Mouse (Mus musculus) testis, postnatal 10 days (tissue): ENCODE measurements at regions not wholly inside any gene's neighbourhood (a gene's known extent, or its start where the extent isn't known, plus 50 kb on each side); places are given as distances from the start of the nearest gene placed in this dataset.
"Not testable (repeated sequence)": the region's sequence is repeated elsewhere in the genome, so short reads cannot be mapped to it uniquely, and the experiment has no call there.

Experiments
- DNase-seq: peaks from one replicate; pipeline ENCODE4 v3.0.0; 2021; ENCODE audit warnings: low spot score

DNA sequence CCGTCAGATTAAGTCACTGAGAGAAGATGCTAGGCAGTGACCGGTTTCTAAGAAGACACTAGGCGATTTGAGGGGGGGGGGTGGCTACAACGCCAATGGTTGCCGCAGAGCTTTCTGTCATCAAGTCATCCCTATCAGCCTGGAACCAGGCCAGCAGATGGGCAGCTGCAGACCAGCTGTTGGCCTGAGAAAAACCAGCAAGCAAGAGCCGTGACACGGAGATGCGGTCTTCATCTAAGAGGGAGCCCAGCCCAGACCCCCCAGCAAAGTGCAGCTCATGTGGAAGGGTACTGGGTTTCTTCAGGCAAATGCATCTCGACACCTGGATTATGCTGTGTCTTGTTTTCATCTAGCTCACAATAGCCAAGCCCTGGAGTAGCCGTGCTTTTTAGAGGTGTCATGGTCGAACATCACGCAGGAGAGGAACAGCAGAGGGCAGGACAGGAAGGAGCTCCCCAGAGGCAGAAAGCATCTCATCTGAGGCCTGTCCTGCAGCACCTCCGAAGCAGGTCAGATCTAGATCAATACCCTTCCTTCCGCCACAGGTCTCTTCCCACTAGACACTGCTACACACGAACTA is 76.3 kb downstream of the Cpn2 start:
- no peak for DNase-seq

DNA sequence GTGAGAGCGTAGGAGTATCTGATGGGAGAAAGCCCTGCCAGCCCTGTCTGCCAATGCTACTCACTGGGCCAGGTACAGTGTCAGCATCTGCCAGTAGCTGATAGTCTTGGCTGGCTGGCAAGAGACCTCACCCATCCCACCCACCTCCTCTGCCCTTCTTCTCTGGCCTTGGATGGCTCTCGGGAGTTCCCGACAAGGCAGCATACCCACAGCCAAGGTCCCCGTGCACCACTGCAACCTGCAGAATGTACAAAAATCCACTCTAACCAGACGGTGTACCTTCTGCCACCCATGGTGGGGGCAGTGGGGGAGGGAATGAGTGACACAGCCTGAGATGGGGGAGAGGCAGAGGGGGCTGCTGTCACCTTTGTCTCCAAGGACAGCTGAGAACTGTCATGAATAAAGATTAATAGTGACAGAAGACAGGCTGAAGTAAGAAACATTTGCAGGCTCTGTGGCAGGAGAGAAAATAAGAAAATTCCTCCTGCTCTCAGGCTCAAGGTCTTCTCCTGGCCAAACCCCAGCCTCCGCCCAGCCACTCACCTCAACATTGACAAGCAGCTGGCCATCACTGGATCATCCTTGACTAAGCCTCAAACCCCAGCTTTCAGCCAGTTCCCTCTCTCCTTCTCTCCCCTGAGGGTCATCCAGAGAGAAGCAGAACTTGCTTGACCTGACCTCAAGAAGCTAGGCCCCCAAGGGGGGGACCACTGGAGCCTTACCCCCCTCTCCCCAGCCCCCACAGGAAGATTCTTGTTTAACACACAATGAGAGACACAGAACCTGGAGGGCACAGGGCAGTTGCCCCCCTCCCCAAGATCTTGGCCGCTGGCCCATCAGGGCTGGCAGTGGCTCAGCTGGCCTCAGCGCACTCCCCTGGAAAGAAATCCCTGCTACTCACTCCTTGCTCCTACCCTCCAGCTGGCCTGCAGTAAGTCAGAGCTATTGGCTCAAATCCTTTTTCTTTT is 73.7 kb downstream of the Cpn2 start:
- peak; percentile 80 for DNase-seq

DNA sequence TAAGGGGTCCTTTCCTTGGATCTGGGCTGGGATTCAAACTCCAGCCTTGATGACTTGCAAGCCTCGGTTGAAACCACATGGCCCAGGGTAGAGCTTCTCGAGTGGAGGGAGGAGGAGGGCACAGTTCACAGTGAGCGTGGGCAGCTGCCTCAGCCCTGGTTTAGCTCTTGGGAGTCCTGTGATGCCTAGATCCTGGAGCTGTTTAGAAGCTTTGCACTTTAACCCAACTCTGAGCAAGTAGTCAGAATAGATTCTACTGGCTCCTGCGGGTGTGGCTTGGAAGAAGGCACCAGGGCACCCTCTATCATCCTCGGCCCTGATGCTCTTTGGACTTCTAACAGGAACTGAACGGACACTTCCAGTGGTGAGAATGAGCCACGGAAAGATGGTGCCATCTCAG is 72.5 kb downstream of the Cpn2 start:
- DNase-seq: no peak

DNA sequence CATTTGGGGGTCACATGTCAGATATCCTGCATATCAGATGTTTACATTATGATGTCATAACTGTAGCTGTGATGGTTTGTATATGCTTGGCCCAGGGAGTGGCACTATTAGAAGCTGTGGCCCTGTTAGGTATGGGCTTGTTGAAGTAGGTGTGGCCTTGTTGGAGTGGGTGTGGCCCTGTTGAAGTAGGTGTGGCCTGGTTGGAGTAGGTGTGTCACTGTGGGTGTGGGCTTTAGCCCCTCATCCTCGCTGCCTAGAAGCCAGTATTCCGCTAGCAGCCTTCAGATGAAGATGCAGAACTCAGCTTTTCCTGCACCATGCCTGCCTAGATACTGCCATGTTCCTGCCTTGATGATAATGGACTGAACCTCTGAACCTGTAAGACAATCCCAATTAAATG is 71.4 kb downstream of the Cpn2 start:
- DNase-seq: not testable (repeated sequence)

DNA sequence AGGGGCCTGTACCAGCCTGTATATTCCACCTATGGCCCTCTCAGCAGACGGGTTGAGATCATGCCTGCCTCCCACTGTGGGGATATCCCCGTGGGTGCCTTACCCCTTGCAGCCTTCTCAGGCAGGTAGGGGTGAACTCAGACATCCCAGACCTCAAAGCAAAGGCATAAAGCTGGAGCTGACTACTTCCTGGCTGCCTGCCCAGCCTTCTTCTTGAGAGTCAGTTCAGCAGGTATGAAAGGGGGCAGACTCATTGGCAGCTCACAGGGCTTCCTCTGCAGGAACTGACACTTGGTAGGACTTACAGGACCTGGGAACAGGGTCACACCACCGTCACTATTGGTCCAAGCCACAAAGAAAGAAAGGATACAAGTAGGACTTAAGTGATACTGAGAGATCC is 69.9 kb downstream of the Cpn2 start:
- DNase-seq: no peak

DNA sequence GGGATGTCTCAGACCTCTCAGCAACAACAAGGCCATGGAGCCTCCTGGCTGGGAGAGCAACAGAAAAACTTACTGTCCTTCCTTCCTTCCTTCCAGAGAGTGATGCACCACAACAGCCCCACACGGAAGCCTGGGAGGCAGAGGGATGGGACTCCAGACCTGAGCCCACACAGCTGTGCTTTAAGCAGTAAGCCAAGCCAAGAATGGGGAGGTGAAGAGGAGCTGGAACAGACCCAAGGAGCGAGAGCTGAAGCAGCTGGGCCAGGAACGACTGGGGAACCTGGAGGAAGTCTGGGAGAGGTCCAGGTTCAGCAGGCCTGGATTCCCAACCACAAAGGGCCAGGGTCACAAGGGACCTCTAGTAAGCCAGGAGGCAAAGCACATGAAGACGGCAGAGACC is 67.5 kb downstream of the Cpn2 start:
- DNase-seq: no peak

DNA sequence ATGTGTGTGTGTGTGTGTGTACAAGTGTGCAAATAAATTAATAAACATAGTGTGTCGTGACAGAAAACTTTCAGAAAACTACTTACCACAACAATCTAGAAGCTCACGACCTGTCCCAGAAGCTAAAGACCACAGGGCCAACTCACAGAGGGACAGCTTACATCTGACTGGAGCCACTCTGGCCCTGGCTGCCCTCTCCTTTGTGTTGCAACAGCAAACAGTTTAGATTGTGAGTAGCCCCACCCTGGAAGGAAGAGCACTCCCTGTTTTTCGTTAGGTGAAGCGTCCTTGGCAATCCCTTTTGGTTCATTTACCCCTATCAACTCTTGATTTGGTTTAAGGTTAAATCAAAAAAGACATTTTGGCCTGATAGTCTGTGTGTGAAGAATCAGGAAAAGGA is 63.2 kb downstream of the Cpn2 start:
- DNase-seq: no peak

DNA sequence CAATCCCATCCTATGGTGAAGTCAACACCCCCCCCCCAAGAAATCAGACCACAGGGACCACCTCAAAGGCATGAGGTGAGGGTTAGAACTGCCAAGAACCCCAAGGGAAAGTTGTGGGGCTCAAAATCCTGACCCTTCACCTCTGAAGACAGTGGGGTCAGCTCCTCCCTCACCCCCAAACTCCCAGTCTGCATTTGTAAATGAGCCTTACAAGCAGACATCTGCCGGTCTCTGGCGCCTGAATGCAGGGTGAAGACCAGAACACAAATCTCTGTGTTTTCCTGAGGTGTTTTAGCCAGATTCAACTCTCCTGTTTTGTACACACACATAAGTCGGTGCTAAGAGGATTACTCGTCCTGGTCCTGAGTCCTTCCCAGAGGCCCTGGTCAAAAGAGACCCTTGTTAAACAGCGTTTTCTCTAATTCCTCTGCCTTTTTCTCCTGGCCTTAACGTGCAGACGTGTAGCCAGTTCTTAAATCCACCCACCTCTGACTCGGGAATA is 61.9 kb downstream of the Cpn2 start:
- DNase-seq: no peak

DNA sequence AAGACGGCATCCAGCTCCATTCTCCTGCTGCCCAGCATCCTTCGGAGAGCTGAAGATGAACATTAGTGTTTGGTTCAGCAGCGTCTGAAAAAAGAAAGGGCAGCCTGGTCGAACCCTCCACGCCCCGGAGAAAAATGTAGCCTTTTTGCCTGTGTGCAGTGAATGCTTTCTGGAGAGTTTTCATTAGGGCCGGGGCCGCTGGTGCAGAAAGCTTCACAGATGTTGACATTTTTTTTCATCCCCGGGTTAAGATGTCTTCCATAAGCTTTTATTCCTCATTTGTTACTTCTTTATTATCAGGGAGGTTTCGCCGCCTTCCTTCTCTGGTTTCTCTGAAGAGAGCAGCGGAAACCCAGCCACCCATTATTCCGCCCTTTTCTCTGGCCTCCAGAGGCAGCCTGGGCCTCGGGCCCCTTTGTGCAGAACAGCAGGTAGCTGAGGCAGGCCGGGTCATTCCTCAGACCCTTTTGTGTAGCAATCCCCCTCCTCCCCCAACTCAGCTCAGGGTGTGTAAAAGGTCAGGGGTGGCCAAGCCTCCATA is 61.4 kb downstream of the Cpn2 start:
- no peak for DNase-seq
